Mouse (Mus musculus) gastrocnemius, adult 2 months (tissue): ENCODE measurements around the gene Ap1s1. TPM values are rescaled to one million over a fixed set of nuclear protein-coding genes. Genes with fewer than 3 reads are reported as not detected.

ENCODE experiments used
- DNase-seq: peaks from one replicate; pipeline ENCODE4 v3.0.0; 2022
- H3K27ac ChIP-seq: fragments of 200-600 bp; 2 replicates; pipeline ENCODE4 v1.8.1; 2022; ENCODE audit warnings: mild to moderate bottlenecking
- H3K4me3 ChIP-seq: fragments of 200-600 bp; 2 replicates; pipeline ENCODE4 v1.8.1; 2022; ENCODE audit warnings: mild to moderate bottlenecking, moderate library complexity
- CTCF ChIP-seq: fragments of 200-600 bp; IDR thresholded peaks from 2 replicates; pipeline ENCODE4 v1.8.1; 2022; ENCODE audit warnings: antibody characterized with exemption, mild to moderate bottlenecking, moderate library complexity
- intact Hi-C: fragments of 180-260 bp; cut with DNase I; formaldehyde crosslinking; loops from one replicate; pipeline ENCODE4 v1.15.1; 2025
- total RNA-seq, 2 experiments: library from RNA; stranded (reverse); gene quantifications; 2 replicates each; pipeline ENCODE4 v1.2.3; 2021

Ap1s1 gene
- total RNA-seq, 2 experiments from 2014 or later, result 12.4 to 19.2 TPM

- TF ChIP-seq CTCF, result no peak
- H3K4me3 ChIP-seq, result peak overlapping the region; percentile 52
- no peak overlapping the region for H3K27ac ChIP-seq
- peak; percentile 96 for DNase-seq
- intact Hi-C loops, result no loop called here
Measured at GRCm38 (mm10) chr5:137029643-137030415, 16.1 kb downstream of the Ap1s1 start.

GRCm38 (mm10) chr5:137029273-137029585 is 16.7 kb downstream of the Ap1s1 start:
- no peak overlapping the region for H3K4me3 ChIP-seq
- H3K27ac ChIP-seq, result no peak overlapping the region
- intact Hi-C loops, result no loop called here
- DNase-seq, result no peak
- TF ChIP-seq CTCF, result no peak

GRCm38 (mm10) chr5:137028561-137029272 is 17.2 kb downstream of the Ap1s1 start:
- H3K27ac ChIP-seq, result no peak overlapping the region
- TF ChIP-seq CTCF, result no peak
- DNase-seq, result no peak
- intact Hi-C loops, result no loop called here
- H3K4me3 ChIP-seq, result no peak overlapping the region

- Histone ChIP-seq H3K27ac (no peak within 1 kb of the TSS), H3K4me3 (no peak within 1 kb of the TSS)
- intact Hi-C loops, result no loop called here
- no peak for DNase-seq
- no peak for TF ChIP-seq CTCF
Measured at GRCm38 (mm10) chr5:137026092-137026491, 19.8 kb downstream of the Ap1s1 start, which contains the start of gene Vgf. Vgf (plus strand) TSS chr5:137026392.

- Histone ChIP-seq H3K27ac (no peak overlapping the region), H3K4me3 (no peak overlapping the region)
- peak; percentile 98; the same call in 1 of the 2 replicates for TF ChIP-seq CTCF
- intact Hi-C loops, result loop anchor here (1.0 kb wide), 1 partner anchor 81 kb away; no protein-coding TSS in a partner anchor
- DNase-seq, result peak; percentile 82
Measured at GRCm38 (mm10) chr5:137025132-137025531, 20.8 kb downstream of the Ap1s1 start.

GRCm38 (mm10) chr5:137024318-137024717 is 21.6 kb downstream of the Ap1s1 start:
- intact Hi-C loops, result no loop called here
- no peak overlapping the region for H3K27ac ChIP-seq
- DNase-seq, result no peak
- H3K4me3 ChIP-seq, result no peak overlapping the region
- no peak for TF ChIP-seq CTCF

GRCm38 (mm10) chr5:137015913-137016312 is 30.0 kb downstream of the Ap1s1 start:
- intact Hi-C loops, result no loop called here
- H3K4me3 ChIP-seq, result no peak overlapping the region
- no peak overlapping the region for H3K27ac ChIP-seq
- no peak for DNase-seq
- TF ChIP-seq CTCF, result no peak

GRCm38 (mm10) chr5:137012401-137012950 is 33.5 kb downstream of the Ap1s1 start:
- no peak for TF ChIP-seq CTCF
- Histone ChIP-seq H3K4me3 (no peak overlapping the region), H3K27ac (no peak overlapping the region)
- DNase-seq, result no peak
- intact Hi-C loops, result no loop called here

- H3K27ac ChIP-seq, result no peak overlapping the region
- peak; percentile 71 for TF ChIP-seq CTCF
- no peak for DNase-seq
- H3K4me3 ChIP-seq, result no peak overlapping the region
- intact Hi-C loops, result no loop called here
Measured at GRCm38 (mm10) chr5:137009988-137010387, 35.9 kb downstream of the Ap1s1 start.

GRCm38 (mm10) chr5:137007276-137007675 is 38.7 kb downstream of the Ap1s1 start:
- DNase-seq, result no peak
- intact Hi-C loops, result no loop called here
- Histone ChIP-seq H3K4me3 (no peak overlapping the region), H3K27ac (no peak overlapping the region)
- no peak for TF ChIP-seq CTCF

- Histone ChIP-seq H3K4me3 (no peak overlapping the region), H3K27ac (no peak overlapping the region)
- intact Hi-C loops, result no loop called here
- TF ChIP-seq CTCF, result no peak
- no peak for DNase-seq
Measured at GRCm38 (mm10) chr5:137000612-137001011, 45.3 kb downstream of the Ap1s1 start.

GRCm38 (mm10) chr5:136999449-136999848 is 46.5 kb downstream of the Ap1s1 start:
- Histone ChIP-seq H3K27ac (no peak overlapping the region), H3K4me3 (no peak overlapping the region)
- TF ChIP-seq CTCF, result no peak
- intact Hi-C loops, result no loop called here
- DNase-seq, result no peak

GRCm38 (mm10) chr5:136989801-136990200 is 56.1 kb downstream of the Ap1s1 start:
- Histone ChIP-seq H3K27ac (no peak overlapping the region), H3K4me3 (no peak overlapping the region)
- TF ChIP-seq CTCF, result no peak
- intact Hi-C loops, result no loop called here
- DNase-seq, result peak; percentile 13
